Comparison of ENCODE assay signal across 8 mouse cellular contexts in the genomic region with DNA sequence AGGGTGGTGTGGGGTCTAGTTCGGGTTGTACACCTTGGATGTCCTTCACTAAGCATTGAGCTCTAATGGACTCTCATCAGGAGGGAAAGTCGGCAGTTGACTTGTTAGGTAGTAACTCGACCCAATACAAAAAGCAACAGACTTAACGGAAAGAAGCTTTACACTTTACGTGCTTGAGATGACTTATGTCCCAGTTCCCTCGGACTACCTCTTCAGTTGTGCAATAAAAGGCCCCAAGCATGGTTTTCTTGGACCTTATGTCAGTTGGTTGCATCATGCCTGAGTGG. TPM values are rescaled to one million over a fixed set of nuclear protein-coding genes. Genes with fewer than 3 reads are reported as not detected.
DNase-seq lines count a peak whose midpoint lies in the region; ATAC-seq and TF ChIP-seq lines count a peak whose summit lies in the region.

No protein-coding gene starts in this region.

- peak overlapping the region; percentile 97 for H3K9ac ChIP-seq in lung, postnatal 0 days (replicated peaks; ENCODE audit: low read depth)
- peak overlapping the region; percentile 99 for H3K9ac ChIP-seq in forebrain, embryonic 11.5 days (ENCODE audit: low read length)
- H3K9ac ChIP-seq in liver, embryonic 12.5 days: peak overlapping the region; percentile 97
- peak overlapping the region; percentile 54 for H3K9ac ChIP-seq in stomach, embryonic 15.5 days

- H3K36me3 ChIP-seq in lung, postnatal 0 days (ENCODE audit: insufficient read depth, low read length): no peaks in the 10 kb centered on the region
- H3K36me3 ChIP-seq in forebrain, embryonic 11.5 days (ENCODE audit: control insufficient read depth, insufficient read depth, low read length): peaks cover 3% of the 10 kb centered on the region; the same call in 1 of the 2 replicates
- peaks cover 16% of the 10 kb centered on the region for H3K36me3 ChIP-seq in liver, embryonic 12.5 days
- H3K36me3 ChIP-seq in stomach, embryonic 15.5 days: 0 out of 2 replicates have a peak, but pooled peaks cover 5% of the 10 kb centered on the region

- H3K27ac ChIP-seq in lung, postnatal 0 days (ENCODE audit: low read length): peak overlapping the region; percentile 95
- H3K27ac ChIP-seq in forebrain, embryonic 11.5 days (ENCODE audit: low read depth, low read length): peak overlapping the region; percentile 100
- peak overlapping the region; percentile 94 for H3K27ac ChIP-seq in liver, embryonic 12.5 days
- peak overlapping the region; percentile 99 for H3K27ac ChIP-seq in stomach, embryonic 15.5 days

- WGBS in lung, postnatal 0 days: 0% methylated on average over 6 of the region's 6 CpGs
- WGBS in forebrain, embryonic 11.5 days: 0% methylated on average over 6 of the region's 6 CpGs
- WGBS in liver, embryonic 12.5 days (ENCODE audit: insufficient replicate concordance): under 1% methylated on average over 6 of the region's 6 CpGs
- WGBS in stomach, embryonic 15.5 days: 0% methylated on average over 6 of the region's 6 CpGs

- H3K9me3 ChIP-seq in lung, postnatal 0 days (ENCODE audit: low read length): no peaks in the 10 kb centered on the region
- H3K9me3 ChIP-seq in forebrain, embryonic 11.5 days (ENCODE audit: control insufficient read depth, low read length): no peaks in the 10 kb centered on the region
- no peaks in the 10 kb centered on the region for H3K9me3 ChIP-seq in liver, embryonic 12.5 days (replicated peaks)
- no peaks in the 10 kb centered on the region for H3K9me3 ChIP-seq in stomach, embryonic 15.5 days

- H3K4me3 ChIP-seq in lung, postnatal 0 days (ENCODE audit: low read depth, low read length): peak overlapping the region; percentile 100
- H3K4me3 ChIP-seq in forebrain, embryonic 11.5 days (ENCODE audit: low read depth, low read length): peak overlapping the region; percentile 98
- peak overlapping the region; percentile 97 for H3K4me3 ChIP-seq in liver, embryonic 12.5 days
- H3K4me3 ChIP-seq in stomach, embryonic 15.5 days (replicated peaks): peak overlapping the region; percentile 89

- peaks cover 19% of the 10 kb centered on the region; the same call in 1 of the 2 replicates for H3K4me1 ChIP-seq in lung, postnatal 0 days (ENCODE audit: insufficient read depth, low read depth, low read length)
- H3K4me1 ChIP-seq in forebrain, embryonic 11.5 days (replicated peaks; ENCODE audit: control insufficient read depth, insufficient read depth, low read length): peaks cover 4% of the 10 kb centered on the region; the same call in 1 of the 2 replicates
- peaks cover 39% of the 10 kb centered on the region for H3K4me1 ChIP-seq in liver, embryonic 12.5 days
- peaks cover 9% of the 10 kb centered on the region; the same call in 1 of the 2 replicates for H3K4me1 ChIP-seq in stomach, embryonic 15.5 days

- TF ChIP-seq EP300 in lung, postnatal 0 days (IDR thresholded peaks at IDR 0.05): no peak; the same call in 1 of the 2 replicates

- no peak for DNase-seq in lung, postnatal 0 days (ENCODE audit: low spot score)
- no peak for DNase-seq in lung, adult 18-20 months
- no peak for DNase-seq in forebrain, embryonic 11.5 days (ENCODE audit: low spot score)
- no peak for DNase-seq in left cerebral cortex, adult 8-10 months (ENCODE audit: low spot score in 2 of 2)
- DNase-seq in gastrocnemius, postnatal 25 days: no peak
- DNase-seq in left cerebral cortex, postnatal 10 days (ENCODE audit: extremely low spot score in 1 of 2, low spot score in 2 of 2): no peak

- no peaks in the 10 kb centered on the region for H3K27me3 ChIP-seq in lung, postnatal 0 days (replicated peaks; ENCODE audit: insufficient read depth, low read length)
- no peaks in the 10 kb centered on the region for H3K27me3 ChIP-seq in forebrain, embryonic 11.5 days (ENCODE audit: control insufficient read depth, insufficient read depth, low read length)
- H3K27me3 ChIP-seq in liver, embryonic 12.5 days (replicated peaks): no peaks in the 10 kb centered on the region
- no peaks in the 10 kb centered on the region for H3K27me3 ChIP-seq in stomach, embryonic 15.5 days (replicated peaks)

- H3K4me2 ChIP-seq in lung, postnatal 0 days (replicated peaks; ENCODE audit: low read depth, low read length): peak overlapping the region; percentile 78
- H3K4me2 ChIP-seq in forebrain, embryonic 11.5 days (ENCODE audit: low read depth, low read length, severe bottlenecking): peak overlapping the region; percentile 74
- peak overlapping the region; percentile 94 for H3K4me2 ChIP-seq in liver, embryonic 12.5 days
- peak overlapping the region; percentile 76 for H3K4me2 ChIP-seq in stomach, embryonic 15.5 days

- no peak for ATAC-seq in lung, postnatal 0 days
- no peak for ATAC-seq in forebrain, embryonic 11.5 days (replicated peaks; ENCODE audit: low FRiP score)
- no peak; the same call in 1 of the 2 replicates for ATAC-seq in liver, embryonic 12.5 days
- no peak for ATAC-seq in stomach, embryonic 15.5 days (ENCODE audit: insufficient read depth, low FRiP score, low read depth)

- intact Hi-C loops in left cerebral cortex, postnatal 10 days (cut with DNase I): no loop called here

- TF ChIP-seq CTCF in lung, postnatal 0 days (IDR thresholded peaks at IDR 0.05): no peak

RNA-seq across cellular contexts. Expression of gene Btf3l4, which starts 0.4 kb away (rescaled TPM):
- polyA plus RNA-seq in lung, postnatal 0 days (2015; fragmentation: Nextera tagmentation; extraction: Ambion mirVana): 106 and 111 TPM in 2 replicates
- 230 and 249 TPM in 2 replicates for polyA plus RNA-seq in forebrain, embryonic 11.5 days (2014; fragmentation: Nextera tagmentation; extraction: Ambion mirVana)
- 67.0 and 73.8 TPM in 2 replicates for polyA plus RNA-seq in liver, embryonic 12.5 days (2016; fragmentation: Nextera tagmentation; extraction: Ambion mirVana)
- 122 and 145 TPM in 2 replicates for polyA plus RNA-seq in stomach, embryonic 15.5 days (2015; fragmentation: Nextera tagmentation; extraction: Ambion mirVana)
- total RNA-seq in left cerebral cortex, adult 8-10 months (2022): 100 to 1,000 TPM in 1 of 4 experiments, 10 to 100 TPM in 3; 95.2 to 107 (median 97.2) TPM
- 10 to 100 TPM; 39.4 to 44.8 TPM for total RNA-seq in gastrocnemius, postnatal 25 days (2021)
- 100 to 1,000 TPM; 101 to 105 TPM for total RNA-seq in left cerebral cortex, postnatal 10 days (2021)

RNA-seq across cellular contexts. Expression of gene Txndc12, which starts 0.6 kb away (rescaled TPM):
- polyA plus RNA-seq in lung, postnatal 0 days (2015; fragmentation: Nextera tagmentation; extraction: Ambion mirVana): 93.1 and 97.5 TPM in 2 replicates
- polyA plus RNA-seq in forebrain, embryonic 11.5 days (2014; fragmentation: Nextera tagmentation; extraction: Ambion mirVana): 99.4 and 101 TPM in 2 replicates
- polyA plus RNA-seq in liver, embryonic 12.5 days (2016; fragmentation: Nextera tagmentation; extraction: Ambion mirVana): 33.6 and 35.9 TPM in 2 replicates
- polyA plus RNA-seq in stomach, embryonic 15.5 days (2015; fragmentation: Nextera tagmentation; extraction: Ambion mirVana): 97.2 and 108 TPM in 2 replicates
- 10 to 100 TPM; 31.3 to 38.6 (median 36.9) TPM for total RNA-seq in left cerebral cortex, adult 8-10 months (2022)
- 10 to 100 TPM; 12.0 to 15.1 TPM for total RNA-seq in gastrocnemius, postnatal 25 days (2021)
- 10 to 100 TPM; 43.8 to 47.8 TPM for total RNA-seq in left cerebral cortex, postnatal 10 days (2021)

RNA-seq across cellular contexts. Expression of gene Kti12, which starts 13.8 kb away (rescaled TPM):
- 26.6 and 27.8 TPM in 2 replicates for polyA plus RNA-seq in lung, postnatal 0 days (2015; fragmentation: Nextera tagmentation; extraction: Ambion mirVana)
- 46.8 and 48.9 TPM in 2 replicates for polyA plus RNA-seq in forebrain, embryonic 11.5 days (2014; fragmentation: Nextera tagmentation; extraction: Ambion mirVana)
- 71.6 and 74.7 TPM in 2 replicates for polyA plus RNA-seq in liver, embryonic 12.5 days (2016; fragmentation: Nextera tagmentation; extraction: Ambion mirVana)
- 54.8 TPM in 2 replicates for polyA plus RNA-seq in stomach, embryonic 15.5 days (2015; fragmentation: Nextera tagmentation; extraction: Ambion mirVana)
- total RNA-seq in left cerebral cortex, adult 8-10 months (2022): 10 to 100 TPM; 15.0 to 16.4 (median 15.7) TPM
- total RNA-seq in gastrocnemius, postnatal 25 days (2021): 10 to 100 TPM; 19.7 to 20.7 TPM
- 10 to 100 TPM; 17.3 to 17.5 TPM for total RNA-seq in left cerebral cortex, postnatal 10 days (2021)

RNA-seq across cellular contexts. Expression of gene A730015C16Rik, which starts 14.6 kb away (rescaled TPM):
- 1.7 and 1.9 TPM in 2 replicates for polyA plus RNA-seq in lung, postnatal 0 days (2015; fragmentation: Nextera tagmentation; extraction: Ambion mirVana)
- 1.7 and 2.4 TPM in 2 replicates for polyA plus RNA-seq in forebrain, embryonic 11.5 days (2014; fragmentation: Nextera tagmentation; extraction: Ambion mirVana)
- 0.42 and 0.59 TPM in 2 replicates for polyA plus RNA-seq in liver, embryonic 12.5 days (2016; fragmentation: Nextera tagmentation; extraction: Ambion mirVana)
- 0.98 and 2.5 TPM in 2 replicates for polyA plus RNA-seq in stomach, embryonic 15.5 days (2015; fragmentation: Nextera tagmentation; extraction: Ambion mirVana)
- total RNA-seq in left cerebral cortex, adult 8-10 months (2022): under 1 TPM in 1 of 4 experiments, not detected in 3; 0.33 TPM
- total RNA-seq in gastrocnemius, postnatal 25 days (2021): not detected
- under 1 TPM; 0.28 to 0.56 TPM for total RNA-seq in left cerebral cortex, postnatal 10 days (2021)

RNA-seq across cellular contexts. Expression of gene Rab3b, which starts 45.1 kb away (rescaled TPM):
- 3.0 and 3.2 TPM in 2 replicates for polyA plus RNA-seq in lung, postnatal 0 days (2015; fragmentation: Nextera tagmentation; extraction: Ambion mirVana)
- polyA plus RNA-seq in forebrain, embryonic 11.5 days (2014; fragmentation: Nextera tagmentation; extraction: Ambion mirVana): 28.9 and 34.6 TPM in 2 replicates
- polyA plus RNA-seq in liver, embryonic 12.5 days (2016; fragmentation: Nextera tagmentation; extraction: Ambion mirVana): 3.5 and 4.0 TPM in 2 replicates
- polyA plus RNA-seq in stomach, embryonic 15.5 days (2015; fragmentation: Nextera tagmentation; extraction: Ambion mirVana): 10.8 and 11.9 TPM in 2 replicates
- total RNA-seq in left cerebral cortex, adult 8-10 months (2022): 10 to 100 TPM; 79.8 to 85.4 (median 84.3) TPM
- not detected for total RNA-seq in gastrocnemius, postnatal 25 days (2021)
- total RNA-seq in left cerebral cortex, postnatal 10 days (2021): 100 to 1,000 TPM; 152 to 156 TPM
